Mouse (Mus musculus) G1E (cell line): Measurements from ENCODE around the gene Ptpn22. TPM values are rescaled to one million over a fixed set of nuclear protein-coding genes. Genes with fewer than 3 reads are reported as not detected.
"Not testable (repeated sequence)": the region's sequence is repeated elsewhere in the genome, so short reads cannot be mapped to it uniquely, and the experiment has no call there.

ENCODE experiments used
- ATAC-seq: 2 replicates; pipeline ENCODE4 v1.8.0; 2016; ENCODE audit warnings: mild to moderate bottlenecking; ENCODE audit not compliant: insufficient number of reproducible peaks, poor library complexity, low FRiP score, severe bottlenecking; ENCODE audit errors: extremely low read depth
- DNase-seq: peaks from one replicate; pipeline ENCODE4 v3.0.0; 2012; ENCODE audit warnings: low spot score
- H3K27me3 ChIP-seq: 2 replicates; pipeline ENCODE4 v1.6.1; 2012; ENCODE audit warnings: mild to moderate bottlenecking, low read length, inconsistent platforms; ENCODE audit not compliant: insufficient read depth
- H3K36me3 ChIP-seq: replicated peaks from 2 replicates; pipeline ENCODE3; 2012; ENCODE audit warnings: mild to moderate bottlenecking, inconsistent platforms
- H3K4me1 ChIP-seq: 2 replicates; pipeline ENCODE4 v1.6.1; 2012; ENCODE audit warnings: low read depth, low read length, inconsistent platforms, mixed read lengths; ENCODE audit not compliant: insufficient read depth
- H3K4me3 ChIP-seq: 2 replicates; pipeline ENCODE4 v1.5.1; 2012; ENCODE audit warnings: low read depth, mild to moderate bottlenecking, inconsistent platforms, low read length, moderate library complexity, mixed read lengths
- H3K9me3 ChIP-seq: replicated peaks from 2 replicates; pipeline ENCODE4 v1.6.1; 2012; ENCODE audit warnings: inconsistent platforms
- CTCF ChIP-seq: IDR thresholded peaks from 2 replicates; pipeline ENCODE4 v1.5.1; 2012; ENCODE audit warnings: low read depth, low read length, inconsistent platforms, mixed read lengths
- GATA1 ChIP-seq: IDR thresholded peaks from 2 replicates; pipeline ENCODE4 v1.6.1; 2012; ENCODE audit warnings: borderline replicate concordance, low read length, inconsistent platforms, mixed read lengths
- GATA2 ChIP-seq: IDR thresholded peaks from 2 replicates; pipeline ENCODE4 v1.6.1; 2012; ENCODE audit warnings: low read depth, low read length, inconsistent platforms, borderline replicate concordance
- POLR2AphosphoS5 ChIP-seq: IDR thresholded peaks from 2 replicates; pipeline ENCODE4 v1.6.1; 2012; ENCODE audit warnings: low read depth, low read length, inconsistent platforms; ENCODE audit not compliant: insufficient replicate concordance
- TAL1 ChIP-seq: conservative IDR thresholded peaks from 2 replicates; pipeline ENCODE4 v1.6.1; 2012; ENCODE audit warnings: low read depth, low read length, inconsistent platforms, mixed read lengths
- polyA plus RNA-seq: library from polyadenylated mRNA; stranded (reverse); fragments of >175 nt; gene quantifications from 2 replicates; pipeline ENCODE4 v1.2.3, GENCODE M21; 2012
- total RNA-seq, 2 experiments: library from RNA; stranded (forward) in 1 of 2; stranded (reverse) in 1 of 2; fragments of 200-1000 nt in 1 of 2; fragments of >200 nt in 1 of 2; fragmentation: Nextera tagmentation in 1 of 2; gene quantifications; 2 replicates each; pipeline ENCODE4 v1.2.3; 2014 to 2017

Ptpn22 gene
- total RNA-seq (2014; fragmentation: Nextera tagmentation) (not detected in 2 replicates), total RNA-seq (2017) (0.16 TPM in 1 of 2 replicates, not detected in the other), polyA plus RNA-seq (0.13 TPM in 1 of 2 replicates, not detected in the other)

DNA sequence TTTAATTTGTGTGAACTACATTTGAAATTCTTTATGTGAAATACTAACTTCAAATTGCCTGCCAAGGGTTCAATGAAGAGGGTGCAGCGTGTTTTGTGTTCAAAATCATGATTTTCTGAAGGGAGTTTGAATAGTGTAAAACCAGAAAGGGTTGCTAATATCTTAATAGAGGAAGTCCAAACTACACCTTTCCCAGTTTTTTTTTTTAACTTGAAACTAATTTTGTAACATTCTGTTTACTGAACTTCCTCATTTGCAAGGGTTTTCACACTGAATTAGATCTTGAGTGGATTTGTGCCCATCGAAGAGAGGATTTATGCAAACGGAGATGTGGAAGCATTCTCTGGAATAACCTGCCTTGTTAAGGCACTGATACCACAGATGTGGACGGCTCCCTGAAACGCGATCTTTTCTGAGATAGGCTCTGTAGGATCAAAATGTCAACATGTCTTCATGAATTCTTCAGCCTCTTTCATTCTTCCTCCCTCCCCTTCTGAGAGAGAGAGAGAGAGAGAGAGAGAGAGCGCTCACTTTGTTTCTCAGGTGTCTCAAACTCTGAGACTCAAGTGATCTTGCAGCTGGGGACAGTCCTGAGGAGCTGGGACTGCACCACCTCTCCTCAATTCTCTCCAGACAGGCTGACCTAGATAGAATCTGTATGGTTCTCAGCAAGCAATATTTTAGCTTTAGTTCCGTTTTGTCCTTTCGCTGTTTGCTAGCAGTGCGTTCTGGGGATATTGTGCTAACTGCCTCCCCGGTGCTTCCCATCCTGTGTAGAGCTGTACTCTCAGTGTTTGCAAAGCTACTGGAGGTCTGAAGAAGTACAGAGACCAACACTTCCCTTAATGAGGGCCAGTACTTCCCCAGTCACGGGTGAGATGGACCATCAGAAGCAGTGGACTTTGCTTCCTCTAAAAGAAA is at the start of gene Ptpn22:
TSS of gene Ptpn22 (plus strand) at position 915 of the 921 bp plus-strand sequence.
- H3K9me3 ChIP-seq, result no peaks in the 10 kb centered on the region
- H3K4me3 ChIP-seq, result no peak within 1 kb of the TSS
- H3K36me3 ChIP-seq, result no peaks in the 10 kb centered on the region
- DNase-seq (no peak), ATAC-seq (no peak)
- H3K27me3 ChIP-seq, result peaks cover 15% of the 10 kb centered on the region
- no peak for TF ChIP-seq GATA1
- H3K4me1 ChIP-seq, result peaks cover 3% of the 10 kb centered on the region; the same call in 1 of the 2 replicates

DNA sequence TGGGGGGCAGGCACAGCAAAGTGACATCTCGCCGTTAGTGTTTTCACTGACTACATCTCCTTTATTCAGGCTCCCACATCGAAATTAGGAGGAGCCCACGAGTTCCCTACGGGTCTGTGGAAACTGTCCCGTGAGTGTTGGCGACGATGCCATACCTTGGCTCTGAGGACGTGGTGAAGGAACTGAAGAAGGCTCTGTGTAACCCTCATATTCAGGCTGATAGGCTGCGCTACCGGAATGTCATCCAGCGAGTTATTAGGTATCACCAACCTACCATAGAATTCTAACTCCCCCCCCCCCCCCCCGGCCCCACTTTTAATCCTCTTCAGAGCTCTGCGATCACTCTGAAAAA is 49.8 kb upstream of the Ptpn22 start:
- ATAC-seq, result no peak
- Histone ChIP-seq H3K9me3 (no peaks in the 10 kb centered on the region), H3K4me3 (peak overlapping the region; percentile 86), H3K27me3 (no peaks in the 10 kb centered on the region), H3K4me1 (peaks cover 43% of the 10 kb centered on the region), H3K36me3 (peaks cover 56% of the 10 kb centered on the region)
- TF ChIP-seq CTCF (no peak), POLR2AphosphoS5 (no peak), TAL1 (no peak), GATA2 (no peak), GATA1 (no peak)
- no peak for DNase-seq

- Histone ChIP-seq H3K9me3 (no peaks in the 10 kb centered on the region), H3K27me3 (no peaks in the 10 kb centered on the region), H3K36me3 (peaks cover 58% of the 10 kb centered on the region), H3K4me3 (no peak overlapping the region; the same call in 1 of the 2 replicates), H3K4me1 (peaks cover 36% of the 10 kb centered on the region)
- TF ChIP-seq POLR2AphosphoS5, result no peak
- no peak for TF ChIP-seq CTCF
- ATAC-seq (no peak), DNase-seq (no peak)
Measured at GRCm38 (mm10) chr3:103810967-103811366, 48.6 kb upstream of the Ptpn22 start.

DNA sequence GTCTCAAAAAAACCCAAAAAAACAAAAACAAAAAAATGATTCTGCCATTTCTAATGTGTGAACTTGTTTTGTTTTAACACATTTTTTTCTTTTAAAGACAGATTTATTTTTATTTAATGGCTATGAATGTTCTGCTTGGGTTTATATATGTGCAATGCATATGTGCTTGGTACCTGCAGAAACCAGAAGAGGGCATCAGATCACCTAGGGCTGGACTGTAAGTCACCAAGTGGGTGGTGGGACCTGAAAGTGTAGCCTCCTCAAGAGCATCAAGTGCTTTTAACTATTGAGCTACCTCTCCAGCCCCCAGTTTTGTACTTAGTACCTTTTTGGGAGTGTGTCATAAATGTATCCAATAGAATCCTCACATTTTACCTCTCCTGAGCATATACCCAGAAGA is 32.0 kb upstream of the Ptpn22 start:
- Histone ChIP-seq H3K4me1 (peaks cover 15% of the 10 kb centered on the region), H3K27me3 (no peaks in the 10 kb centered on the region), H3K36me3 (peaks cover 15% of the 10 kb centered on the region), H3K4me3 (no peak overlapping the region), H3K9me3 (no peaks in the 10 kb centered on the region)
- TF ChIP-seq GATA2 (no peak), GATA1 (no peak)
- ATAC-seq, result no peak
- no peak for DNase-seq

GRCm38 (mm10) chr3:103829036-103829435 is 30.6 kb upstream of the Ptpn22 start:
- no peak for ATAC-seq
- no peak for DNase-seq

GRCm38 (mm10) chr3:103830681-103831080 is 28.9 kb upstream of the Ptpn22 start:
- H3K36me3 ChIP-seq, H3K4me3 ChIP-seq, H3K27me3 ChIP-seq, H3K9me3 ChIP-seq, DNase-seq, ATAC-seq: not testable (repeated sequence)
- peaks cover 20% of the 10 kb centered on the region for H3K4me1 ChIP-seq

More at GRCm38 (mm10) chr3:103829036-103829435, 30.6 kb upstream of the Ptpn22 start:
- Histone ChIP-seq H3K4me1 (peaks cover 20% of the 10 kb centered on the region), H3K9me3 (no peaks in the 10 kb centered on the region), H3K27me3 (no peaks in the 10 kb centered on the region), H3K4me3 (no peak overlapping the region), H3K36me3 (peaks cover 4% of the 10 kb centered on the region)
- no peak for TF ChIP-seq GATA1
- TF ChIP-seq GATA2, result no peak
- TF ChIP-seq TAL1, result no peak
- no peak for TF ChIP-seq CTCF
- no peak for TF ChIP-seq POLR2AphosphoS5

DNA sequence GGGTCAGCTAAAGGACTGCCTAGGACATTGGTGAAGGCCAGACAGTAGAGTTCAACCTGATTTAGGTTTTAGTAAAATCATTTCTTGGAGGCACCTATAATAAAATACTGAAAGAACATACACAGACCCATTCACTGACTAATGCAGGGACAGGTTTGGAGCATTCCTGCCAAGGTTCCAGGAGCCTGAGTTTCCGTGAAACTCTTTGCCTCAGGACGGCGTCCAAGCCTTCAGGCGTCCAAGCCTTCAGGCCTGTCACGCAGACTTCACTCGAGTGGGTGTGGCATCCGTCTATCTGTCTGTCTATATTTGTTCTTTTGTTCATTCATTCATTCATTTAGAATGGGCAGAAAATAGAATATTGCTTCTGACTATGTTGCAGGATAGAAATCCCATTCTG is 28.4 kb upstream of the Ptpn22 start:
- ATAC-seq, result no peak
- peaks cover 20% of the 10 kb centered on the region for H3K4me1 ChIP-seq
- H3K36me3 ChIP-seq, result peaks cover 2% of the 10 kb centered on the region
- no peaks in the 10 kb centered on the region for H3K27me3 ChIP-seq
- no peak overlapping the region for H3K4me3 ChIP-seq
- DNase-seq, result no peak
- no peaks in the 10 kb centered on the region for H3K9me3 ChIP-seq
- TF ChIP-seq TAL1 (no peak), POLR2AphosphoS5 (no peak), CTCF (no peak)
